Mouse (Mus musculus) embryo, embryonic 10.5 days (tissue): ENCODE measurements around the gene Olfr986.

Experiments
- DNase-seq: peaks from one replicate; pipeline ENCODE4 v3.0.0-alpha.2; 2015; ENCODE audit warnings: low spot score

Gene Olfr986

DNA sequence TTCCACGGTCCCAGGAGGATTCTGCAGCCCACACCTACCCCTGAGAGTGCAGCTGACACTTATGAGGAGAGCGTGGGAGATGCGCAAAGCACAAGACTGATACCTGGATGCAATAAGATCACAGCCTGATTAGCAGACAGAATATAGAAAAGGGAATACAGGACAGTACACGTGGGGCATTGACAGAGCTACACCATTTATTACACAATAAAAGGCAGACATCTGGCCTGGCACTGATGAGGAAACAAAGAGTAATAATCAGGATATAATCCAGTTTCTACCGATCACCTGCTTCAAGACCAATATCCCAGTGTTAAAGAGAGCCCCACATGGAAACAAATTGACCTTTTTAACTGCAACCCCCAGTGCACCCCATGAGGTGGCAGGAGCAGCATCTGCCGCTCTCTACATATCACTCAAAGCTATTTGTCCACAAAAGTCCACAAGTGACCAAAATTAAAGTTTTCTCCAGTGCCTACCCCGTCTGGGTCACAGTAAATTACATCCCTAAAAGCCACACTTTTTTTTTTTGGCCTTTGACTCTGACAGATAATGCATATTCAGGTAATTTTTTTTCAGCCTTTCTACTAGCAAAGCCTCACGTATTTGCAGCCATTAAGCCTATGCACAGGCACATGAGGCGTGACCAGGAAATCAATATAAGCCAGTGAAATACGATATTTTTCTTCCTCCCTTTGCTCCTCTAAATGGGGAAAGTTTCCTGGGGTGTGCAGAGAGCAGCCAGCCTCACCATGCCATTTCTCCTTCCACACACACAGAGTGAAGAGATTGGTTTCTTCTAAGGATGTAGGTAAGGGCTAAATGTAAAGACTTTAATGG lies 53.7 kb downstream of the Olfr986 start:
- no peak for DNase-seq

- no peak for DNase-seq
Measured at GRCm38 (mm10) chr9:40235220-40235619, 54.5 kb downstream of the Olfr986 start.
